Mouse (Mus musculus) embryonic fibroblast, embryonic 13.5 days (primary cell): ENCODE measurements at regions not wholly inside any gene's neighbourhood (a gene's known extent, or its start where the extent isn't known, plus 50 kb on each side); places are given as distances from the start of the nearest gene placed in this dataset.

Experiments used
- CTCF ChIP-seq: IDR thresholded peaks from 2 replicates; pipeline ENCODE4 v1.5.1; 2011; ENCODE audit warnings: mild to moderate bottlenecking, control low read depth, low read length, moderate library complexity, borderline replicate concordance; ENCODE audit not compliant: insufficient read depth
- POLR2A ChIP-seq: IDR thresholded peaks from 2 replicates; pipeline ENCODE4 v1.6.1; 2011; ENCODE audit warnings: low read depth, mild to moderate bottlenecking, control low read depth, low read length, moderate library complexity

DNA sequence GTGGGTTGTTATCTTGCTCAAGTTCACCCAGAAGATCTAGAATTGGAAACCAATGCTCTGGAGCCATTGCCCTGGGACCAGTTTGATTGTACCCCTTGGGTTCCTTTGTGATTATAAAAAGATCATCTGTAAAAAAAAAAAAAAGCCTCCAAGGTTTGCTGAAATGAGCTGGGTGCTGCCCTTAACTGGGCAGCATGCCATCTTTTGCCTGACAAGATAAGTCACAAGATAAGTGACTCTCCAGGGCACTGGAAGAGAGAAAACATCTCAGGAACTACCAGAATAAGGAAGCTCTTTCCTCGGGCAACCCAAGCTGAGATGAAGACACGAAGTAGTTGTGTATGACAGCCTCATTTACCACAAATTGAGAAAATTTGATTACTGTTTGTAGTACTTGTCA lies 202.7 kb upstream of the Eci2 start:
- TF ChIP-seq POLR2A (no peak), CTCF (no peak)
